Mouse (Mus musculus) kidney, adult 18-20 months (tissue): ENCODE measurements around the gene Mthfsd.

Experiments used
- DNase-seq: peaks from one replicate; pipeline ENCODE4 v3.0.0; 2021

Mthfsd gene

DNA sequence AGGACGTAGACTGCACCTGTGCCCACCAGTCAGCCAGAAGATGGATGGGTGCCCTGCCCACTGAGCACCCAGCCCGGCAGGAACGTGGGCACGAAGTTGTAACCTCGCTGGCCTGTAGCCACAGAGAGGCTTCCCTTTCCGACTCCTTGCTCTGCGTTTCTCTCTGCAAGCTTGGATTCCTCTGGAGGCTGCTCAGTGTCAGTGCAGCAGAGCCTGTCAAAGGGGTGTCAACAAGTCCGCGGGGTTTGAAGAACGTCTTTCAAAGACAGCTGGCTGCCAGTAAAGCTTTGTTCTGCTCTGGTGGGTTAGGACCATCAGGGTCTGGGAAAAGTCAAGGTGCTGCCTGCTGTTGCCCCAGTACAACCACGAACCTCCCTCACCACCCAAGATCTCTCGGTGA is 36.7 kb downstream of the Mthfsd start:
- DNase-seq = no peak

DNA sequence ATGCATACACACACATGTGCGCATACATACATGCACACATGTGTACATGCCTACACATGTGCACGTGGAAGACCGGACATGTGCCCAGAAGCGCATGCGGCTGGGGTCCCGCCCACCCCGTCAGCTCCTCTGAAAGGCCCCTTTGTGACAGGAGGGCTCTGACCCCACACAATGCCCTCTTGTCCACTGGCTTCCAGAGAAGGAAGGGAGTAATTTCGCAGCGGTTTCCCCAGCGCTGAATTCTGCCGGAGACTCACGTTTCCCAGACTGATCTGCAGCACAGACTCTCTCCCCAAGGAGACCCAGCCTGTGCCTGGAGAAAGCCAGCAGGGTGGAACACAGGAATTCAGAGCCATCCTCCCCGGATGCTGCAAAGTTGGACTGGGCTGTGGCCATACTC is 44.5 kb downstream of the Mthfsd start:
- no peak for DNase-seq

DNA sequence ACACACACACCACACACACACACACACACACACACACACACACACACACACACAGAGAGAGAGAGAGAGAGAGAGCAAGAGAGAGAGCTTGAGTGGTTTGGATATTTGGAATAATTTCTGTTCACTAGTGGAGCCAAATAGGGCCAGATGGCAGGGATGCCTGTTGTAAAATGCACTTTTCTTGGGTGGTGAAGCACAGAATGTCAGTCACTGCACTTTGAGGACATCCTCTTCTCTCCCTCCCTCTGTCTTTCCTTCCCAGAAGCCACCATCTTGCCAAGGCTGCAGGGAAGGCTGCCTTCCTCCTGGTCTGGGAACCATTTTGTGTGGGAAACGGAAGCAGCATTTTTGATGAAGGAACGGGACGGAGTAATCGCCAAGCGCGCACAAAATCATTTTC is 45.7 kb downstream of the Mthfsd start:
- no peak for DNase-seq

DNA sequence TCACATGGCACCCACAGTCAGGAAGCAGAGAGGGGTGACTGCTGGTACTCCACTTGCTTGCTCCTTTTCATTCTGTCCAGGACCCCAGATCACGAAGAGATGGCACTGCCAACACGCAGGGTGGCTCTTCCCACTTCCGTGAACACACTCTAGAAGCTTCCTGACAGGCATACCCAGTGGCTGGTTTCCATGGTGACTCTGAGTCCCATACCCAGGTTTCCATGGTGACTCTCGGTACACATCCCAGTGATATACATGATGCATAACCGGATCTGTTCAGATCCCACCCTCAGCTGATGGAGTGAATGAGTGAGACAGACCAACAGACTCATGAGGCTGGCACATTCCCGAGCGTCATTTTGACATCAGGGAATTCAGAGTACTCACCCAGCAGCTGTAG is 49.1 kb downstream of the Mthfsd start:
- no peak for DNase-seq

DNA sequence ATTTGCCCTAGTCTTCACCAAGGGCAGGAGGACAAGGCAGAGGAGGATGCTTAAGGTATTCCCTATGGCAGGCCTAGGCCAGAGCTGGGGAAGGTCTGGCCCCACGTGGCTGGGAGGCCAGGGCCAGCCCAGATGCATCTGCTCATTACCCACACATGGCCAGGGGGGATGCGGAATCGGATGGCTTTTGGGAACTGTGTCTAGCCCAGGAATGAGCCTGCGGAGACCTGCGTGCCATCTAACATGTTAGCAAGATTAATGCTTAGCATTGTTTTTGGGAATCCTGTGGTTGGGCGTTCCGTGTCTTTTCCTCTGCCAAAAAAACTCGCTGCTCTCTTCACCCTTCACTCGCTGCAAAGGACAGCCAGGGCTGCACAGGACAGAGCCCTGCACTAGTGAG is 50.1 kb downstream of the Mthfsd start:
- no peak for DNase-seq

DNA sequence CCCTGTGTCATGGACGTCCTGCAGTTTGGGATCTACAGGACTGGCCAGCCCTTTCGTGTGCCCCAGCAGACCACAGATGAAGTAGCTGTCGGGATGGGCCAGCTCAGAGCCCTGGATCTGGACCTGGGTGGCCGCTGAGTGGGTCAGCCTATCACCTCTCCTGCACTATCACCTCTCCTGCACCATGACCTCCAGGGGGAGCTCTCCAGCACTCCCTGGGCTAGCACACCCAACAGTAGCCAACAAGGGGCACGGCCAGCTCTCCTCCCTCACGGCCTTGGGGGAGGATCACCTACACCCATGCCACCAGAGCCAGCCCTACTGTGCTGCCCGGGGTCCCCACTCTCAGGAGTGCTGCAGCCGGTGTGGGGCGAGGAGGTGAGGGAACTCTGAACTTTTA is 60.8 kb downstream of the Mthfsd start:
- DNase-seq = no peak

DNA sequence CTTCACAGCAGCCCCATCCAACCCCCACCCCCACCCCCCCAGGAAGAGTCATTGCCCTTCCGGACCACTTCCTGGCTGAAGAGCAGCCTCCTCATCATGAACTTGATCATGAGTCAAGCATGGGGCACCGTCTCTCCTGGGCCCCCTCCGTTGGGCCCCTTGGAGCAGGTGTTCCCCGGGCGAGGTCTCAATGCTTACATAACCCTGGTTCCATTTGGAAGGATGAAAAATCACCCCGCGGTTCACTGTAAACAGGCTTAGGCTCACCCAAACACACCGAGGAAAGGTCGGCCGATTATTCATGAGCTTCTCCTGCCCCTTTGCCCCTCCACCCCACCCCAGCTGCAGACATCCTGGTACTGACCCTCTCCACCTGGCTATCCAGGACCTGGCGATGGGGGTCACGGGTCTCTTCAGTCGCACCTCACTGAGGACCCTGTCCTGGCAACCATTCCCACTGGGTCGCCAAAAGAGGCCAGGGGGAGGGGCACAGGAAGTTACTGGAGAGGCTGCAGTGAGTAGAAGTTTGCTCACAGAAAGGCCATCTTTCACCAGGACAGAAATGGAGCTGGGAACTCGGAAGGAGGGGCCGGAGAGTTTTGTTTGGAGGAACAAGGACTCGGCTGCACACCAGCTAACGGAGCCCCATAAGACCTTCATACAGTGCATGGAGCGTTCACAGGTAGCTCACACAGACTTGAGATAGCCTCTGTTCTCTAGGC is 64.3 kb downstream of the Mthfsd start:
- no peak for DNase-seq
